Mouse (Mus musculus) thymus, postnatal 25 days (tissue): ENCODE measurements around the gene Slc41a2.

Experiments used
- DNase-seq: peaks from one replicate; pipeline ENCODE4 v3.0.0; 2022

Slc41a2 gene

GRCm38 (mm10) chr10:83301054-83301453 lies 36.6 kb downstream of the Slc41a2 start:
- no peak for DNase-seq

GRCm38 (mm10) chr10:83297017-83297416 lies 40.7 kb downstream of the Slc41a2 start:
- DNase-seq: no peak

GRCm38 (mm10) chr10:83294746-83295145 lies 42.9 kb downstream of the Slc41a2 start:
- peak; percentile 14 for DNase-seq

- DNase-seq: no peak
These were observed 44.3 kb downstream of the Slc41a2 start for GRCm38 (mm10) chr10:83293352-83293751.

DNA sequence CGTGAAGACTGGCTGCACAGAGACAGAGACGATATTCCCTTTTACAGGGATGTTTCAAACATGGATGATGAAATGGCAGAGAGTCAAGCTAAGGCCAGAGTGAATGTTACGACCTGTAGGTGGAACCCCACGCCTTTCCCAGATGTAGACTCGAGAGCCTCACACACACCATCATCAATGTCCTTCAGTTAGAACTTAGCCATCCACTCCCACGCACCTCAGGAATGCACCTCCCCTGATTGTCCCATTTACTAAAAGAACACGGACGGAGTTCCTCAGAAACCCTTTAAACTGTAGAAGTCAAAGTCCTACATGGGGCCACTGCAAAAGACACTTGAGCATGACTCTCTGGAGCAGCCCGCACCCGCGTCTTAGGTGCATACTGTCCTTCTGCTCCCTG lies 46.0 kb downstream of the Slc41a2 start:
- no peak for DNase-seq

GRCm38 (mm10) chr10:83287828-83288227 lies 49.9 kb downstream of the Slc41a2 start:
- DNase-seq: no peak

GRCm38 (mm10) chr10:83286399-83286798 lies 51.3 kb downstream of the Slc41a2 start:
- no peak for DNase-seq

DNA sequence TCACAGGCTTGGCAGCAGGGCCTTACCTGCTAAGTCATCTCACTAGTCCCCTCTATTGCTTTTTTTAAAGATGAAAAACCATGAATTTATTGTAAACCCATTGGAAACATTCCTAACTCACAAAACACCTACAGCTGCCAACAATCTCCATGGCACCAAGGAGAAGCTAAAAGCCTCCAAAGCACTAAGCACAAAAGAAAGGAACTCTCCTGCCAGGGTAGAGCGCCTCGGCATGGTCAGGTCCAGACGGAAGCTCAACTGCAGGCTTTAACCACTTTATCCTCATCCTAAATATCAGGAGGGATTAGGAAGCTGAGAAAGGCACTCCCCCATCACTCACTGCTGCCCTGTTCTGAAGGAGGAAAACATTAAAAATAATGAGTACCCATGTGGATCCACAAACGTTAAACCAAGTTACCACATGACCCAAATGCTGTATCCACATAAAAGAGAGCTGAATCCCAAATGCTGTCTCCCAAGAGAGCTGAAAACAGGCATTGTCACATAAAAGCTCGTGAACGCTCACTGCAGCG lies 51.9 kb downstream of the Slc41a2 start:
- no peak for DNase-seq

- DNase-seq: no peak
These were observed 52.8 kb downstream of the Slc41a2 start for GRCm38 (mm10) chr10:83284916-83285315.

GRCm38 (mm10) chr10:83266731-83267130 lies 71.0 kb downstream of the Slc41a2 start:
- no peak for DNase-seq

DNA sequence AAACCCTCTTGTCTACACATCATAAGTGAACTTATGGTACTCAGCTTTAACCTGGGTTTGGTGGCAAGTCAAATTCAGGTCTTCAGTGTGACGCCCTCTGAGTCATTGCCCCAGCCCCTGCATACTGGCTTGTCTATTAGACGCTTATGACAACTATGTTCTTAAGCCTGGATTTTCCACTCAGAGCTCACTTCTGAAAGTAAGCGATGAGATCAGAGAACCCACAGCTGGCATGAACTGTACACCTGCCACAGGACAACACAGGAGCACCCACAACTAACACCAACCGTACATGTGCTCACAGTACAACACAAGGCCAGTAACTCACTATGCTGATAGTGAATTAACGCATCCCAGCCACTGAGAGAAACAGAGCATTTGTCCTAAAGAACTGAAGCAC lies 71.4 kb downstream of the Slc41a2 start:
- peak; percentile 19 for DNase-seq

- no peak for DNase-seq
These were observed 73.0 kb downstream of the Slc41a2 start for GRCm38 (mm10) chr10:83264680-83265079.

DNA sequence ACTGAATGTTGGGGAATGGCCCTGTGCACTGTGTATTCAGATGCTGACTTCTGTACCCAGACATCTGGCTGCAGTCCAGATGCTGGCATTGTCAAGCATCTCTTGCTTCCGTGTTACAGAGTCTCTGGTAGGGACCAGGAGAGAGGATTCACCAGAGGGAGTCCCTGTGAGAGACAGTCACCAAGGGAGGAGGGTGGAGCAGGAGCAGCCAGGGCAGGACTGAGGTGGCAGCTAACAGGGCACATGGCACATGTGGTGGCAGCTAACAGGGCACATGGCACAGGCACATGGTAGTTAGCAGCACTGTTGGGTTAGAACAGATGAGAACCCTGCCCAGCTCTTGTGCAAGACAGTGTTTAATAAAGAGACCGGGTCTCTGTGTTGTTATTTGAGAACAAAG lies 73.6 kb downstream of the Slc41a2 start:
- no peak for DNase-seq

GRCm38 (mm10) chr10:83261264-83261663 lies 76.4 kb downstream of the Slc41a2 start:
- DNase-seq: no peak

DNA sequence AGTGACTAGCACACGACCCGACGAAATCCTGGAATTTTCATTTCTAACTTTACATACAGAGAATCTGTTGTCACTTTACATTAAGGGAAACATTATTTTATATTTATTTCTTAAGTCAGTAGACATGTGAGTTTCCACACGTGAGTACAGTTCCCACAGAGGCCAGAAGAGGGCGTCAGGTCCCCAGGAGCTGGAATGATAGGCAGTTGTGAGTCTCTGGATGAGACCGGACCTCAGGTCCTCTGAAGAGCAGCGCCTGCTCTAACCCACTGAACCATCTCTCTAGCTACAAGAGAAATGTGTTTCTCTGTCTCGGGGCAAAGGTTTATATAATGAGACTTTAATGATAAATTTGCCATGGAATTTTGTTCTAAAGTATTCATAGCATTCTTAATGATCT lies 86.3 kb downstream of the Slc41a2 start:
- peak; percentile 32 for DNase-seq

- DNase-seq: no peak
These were observed 89.6 kb downstream of the Slc41a2 start for GRCm38 (mm10) chr10:83248036-83248435.

DNA sequence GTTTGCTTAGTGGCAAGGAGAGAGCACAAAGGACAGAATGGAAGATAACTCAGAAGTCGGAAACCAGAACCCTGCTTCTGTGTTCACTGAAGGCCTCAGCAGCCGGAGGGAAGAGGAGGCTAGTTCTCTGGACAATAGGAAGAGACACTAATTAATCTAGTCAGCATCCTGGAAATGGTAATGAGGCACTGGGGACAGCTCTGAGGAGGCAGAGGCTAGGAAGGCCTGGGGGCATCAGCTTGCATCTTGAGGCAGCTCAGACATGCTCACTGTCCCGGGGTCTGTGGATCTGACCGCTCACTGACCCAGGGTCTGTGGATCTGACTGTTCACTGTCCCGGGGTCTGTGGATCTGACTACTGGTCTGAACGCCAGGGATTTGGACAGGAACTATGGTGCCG lies 92.0 kb downstream of the Slc41a2 start:
- no peak for DNase-seq

DNA sequence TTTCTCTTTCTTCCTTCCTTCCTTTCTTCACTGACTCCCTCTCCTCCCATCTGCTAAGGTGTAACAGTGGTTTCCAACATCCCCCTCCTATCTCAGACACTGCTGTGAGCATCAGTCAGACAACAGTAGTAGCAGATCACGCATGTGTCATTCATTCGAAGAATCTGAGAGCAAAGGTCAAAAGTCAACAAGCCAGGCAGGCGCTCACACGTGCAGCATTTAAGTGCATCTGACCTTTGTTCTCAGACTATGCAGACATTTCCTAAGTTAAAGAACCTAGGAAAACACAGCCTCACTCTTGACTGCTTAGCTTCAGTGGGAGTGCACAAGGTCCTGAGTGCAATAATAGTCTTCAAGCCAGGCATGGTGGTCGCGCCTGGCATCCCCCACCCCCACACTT lies 93.6 kb downstream of the Slc41a2 start:
- no peak for DNase-seq

- no peak for DNase-seq
These were observed 95.5 kb downstream of the Slc41a2 start for GRCm38 (mm10) chr10:83242106-83242686.

DNA sequence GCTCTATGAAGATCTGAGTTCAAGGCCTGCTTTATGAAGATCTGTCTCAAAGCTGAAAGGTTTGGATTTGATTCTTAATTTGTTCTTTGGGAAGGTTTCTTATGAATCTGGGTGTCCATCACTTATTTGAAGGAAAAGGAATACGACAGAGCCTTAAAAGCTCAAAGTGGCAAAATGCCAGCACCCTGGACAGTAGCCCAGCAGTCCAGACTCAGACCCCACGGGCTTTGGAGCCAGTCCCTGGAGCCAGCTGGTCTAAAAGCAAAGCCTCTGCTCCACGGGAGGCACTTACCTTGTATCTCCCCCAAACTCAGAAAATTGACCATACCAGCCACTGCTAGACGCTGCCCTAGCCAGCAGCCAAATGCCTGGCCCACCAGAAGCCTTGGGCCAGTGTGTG lies 103.3 kb downstream of the Slc41a2 start:
- no peak for DNase-seq

DNA sequence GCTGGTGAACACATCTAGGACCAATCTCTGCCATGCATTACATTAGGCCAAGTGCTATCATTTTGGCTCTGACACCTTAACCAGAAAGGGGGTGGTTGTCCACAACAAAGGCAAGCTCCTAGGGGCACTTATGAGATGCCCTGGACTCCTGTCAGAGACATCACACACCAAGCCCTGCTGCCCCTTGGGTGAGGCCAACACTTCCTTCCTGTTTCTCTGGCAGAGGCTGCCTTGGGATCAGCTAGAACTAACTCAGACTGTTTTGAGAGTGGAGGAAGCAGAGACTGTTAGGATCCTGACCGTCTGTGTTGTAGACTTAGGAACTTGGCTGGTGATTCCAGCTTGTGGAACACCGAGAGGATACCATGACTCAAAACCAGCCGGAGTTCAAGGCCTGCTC lies 103.7 kb downstream of the Slc41a2 start:
- DNase-seq: no peak

DNA sequence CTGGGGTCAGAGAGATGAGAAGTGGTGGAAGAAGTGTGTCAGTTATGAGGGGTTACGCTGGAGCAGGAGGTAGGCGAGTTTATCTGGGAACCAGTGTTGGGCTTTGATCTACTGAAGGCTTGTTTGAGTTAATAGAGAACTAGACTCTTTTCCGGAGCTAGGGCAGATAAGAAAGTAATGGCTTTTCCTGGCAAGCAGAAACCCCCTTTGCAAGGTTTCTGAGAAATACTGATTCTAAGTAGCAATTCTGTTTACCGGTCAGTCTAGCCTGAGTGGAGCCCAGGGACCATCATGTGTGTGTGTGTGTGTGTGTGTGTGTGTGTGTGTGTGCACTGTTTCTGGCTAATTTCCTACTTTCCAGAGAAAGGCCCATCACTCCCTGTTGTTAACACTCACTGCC lies 109.1 kb downstream of the Slc41a2 start:
- no peak for DNase-seq

DNA sequence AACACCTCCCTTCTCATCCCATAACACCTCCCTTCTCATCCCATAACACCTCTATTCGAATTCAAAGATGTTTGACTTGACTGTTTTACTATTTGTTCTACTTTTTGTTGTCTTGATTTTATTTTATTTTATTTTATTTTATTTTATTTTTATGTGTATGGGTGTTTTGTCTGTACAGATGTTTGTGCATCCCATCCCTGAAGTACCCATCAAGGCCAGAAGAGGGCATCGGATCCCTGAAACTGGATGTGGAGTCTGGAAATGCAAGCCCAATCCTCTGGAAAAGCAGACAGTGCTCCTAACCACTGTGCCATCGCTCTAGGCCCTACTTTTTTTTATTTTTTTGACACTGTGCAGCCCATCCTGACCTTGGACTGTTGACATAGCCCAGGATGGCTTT lies 112.7 kb downstream of the Slc41a2 start:
- DNase-seq: peak; percentile 15

DNA sequence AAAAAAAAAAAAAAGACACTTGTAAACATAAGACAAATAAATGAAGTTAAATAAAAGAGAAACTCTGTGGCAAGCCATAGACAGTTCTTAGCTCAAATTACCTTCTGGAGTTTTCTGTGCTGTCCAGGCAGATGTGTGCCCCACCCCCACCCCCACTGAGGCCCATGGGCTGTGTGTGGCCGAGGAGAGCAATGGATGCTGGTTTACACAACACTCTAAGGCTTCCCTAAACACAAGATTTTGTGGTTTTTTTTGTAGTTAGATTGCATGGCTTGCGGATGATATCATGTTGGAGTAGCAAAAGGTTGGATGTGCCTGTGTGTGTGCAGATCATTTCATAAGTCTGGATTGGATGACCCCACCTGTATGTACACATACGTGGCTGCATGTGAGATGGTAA lies 116.8 kb downstream of the Slc41a2 start:
- no peak for DNase-seq

DNA sequence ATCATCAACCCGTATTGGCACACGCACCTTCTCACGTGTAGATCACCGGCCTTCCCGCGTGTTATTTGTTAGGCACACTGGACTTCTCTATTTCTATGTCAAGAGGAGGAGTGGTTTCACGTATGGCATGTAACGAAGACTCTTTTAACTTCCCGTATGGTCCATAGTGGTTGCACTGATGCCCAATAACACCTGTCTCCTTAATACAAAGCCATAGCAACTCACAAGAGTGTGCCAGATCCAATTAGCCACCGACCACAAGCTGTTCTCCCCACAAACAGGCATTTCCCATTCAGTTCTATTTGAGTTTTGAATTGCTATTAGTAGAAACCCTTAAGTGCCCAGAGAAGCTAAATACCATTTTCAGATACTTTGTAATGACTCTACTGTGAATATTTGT lies 117.5 kb downstream of the Slc41a2 start:
- no peak for DNase-seq
